Mouse (Mus musculus) lung, postnatal 0 days (tissue): Measurements from ENCODE around the gene Calr4. TPM values are rescaled to one million over a fixed set of nuclear protein-coding genes. Genes with fewer than 3 reads are reported as not detected.

Source experiments
- ATAC-seq: fragments of 200-750 bp; cut with Nextera tagmentation; 2 replicates; pipeline ENCODE4 v1.8.0; 2017; ENCODE audit warnings: moderate library complexity
- DNase-seq: peaks from one replicate; pipeline ENCODE4 v3.0.0-alpha.2; 2016; ENCODE audit warnings: low spot score
- H3K27ac ChIP-seq: fragments of 300-500 bp; sonication (generic); 2 replicates; pipeline ENCODE4 v1.5.1; 2014; ENCODE audit warnings: antibody characterized with exemption, mild to moderate bottlenecking, low read length, mixed read lengths
- H3K27me3 ChIP-seq: fragments of 300-500 bp; sonication (generic); replicated peaks from 2 replicates; pipeline ENCODE4 v1.6.1; 2014; ENCODE audit warnings: low read length, mixed read lengths; ENCODE audit not compliant: insufficient read depth
- H3K36me3 ChIP-seq: fragments of 300-500 bp; sonication (generic); 2 replicates; pipeline ENCODE4 v1.6.1; 2014; ENCODE audit warnings: low read length, mixed read lengths; ENCODE audit not compliant: insufficient read depth
- H3K4me1 ChIP-seq: fragments of 300-500 bp; sonication (generic); 2 replicates; pipeline ENCODE4 v1.6.1; 2014; ENCODE audit warnings: antibody characterized with exemption, low read depth, low read length, mixed read lengths; ENCODE audit not compliant: insufficient read depth
- H3K4me2 ChIP-seq: fragments of 300-500 bp; sonication (generic); replicated peaks from 2 replicates; pipeline ENCODE4 v1.6.1; 2014; ENCODE audit warnings: low read depth, mild to moderate bottlenecking, low read length, moderate library complexity, mixed read lengths
- H3K4me3 ChIP-seq: fragments of 300-500 bp; sonication (generic); 2 replicates; pipeline ENCODE4 v1.5.1; 2014; ENCODE audit warnings: low read depth, low read length
- H3K9ac ChIP-seq: fragments of 300-500 bp; sonication (generic); replicated peaks from 2 replicates; pipeline ENCODE4 v1.6.1; 2014; ENCODE audit warnings: low read depth, mild to moderate bottlenecking
- H3K9me3 ChIP-seq: fragments of 300-500 bp; sonication (generic); 2 replicates; pipeline ENCODE4 v1.6.1; 2016; ENCODE audit warnings: low read length, mixed read lengths
- CTCF ChIP-seq: IDR thresholded peaks from 2 replicates; pipeline ENCODE4 v1.5.1; 2016; ENCODE audit warnings: antibody characterized with exemption, mild to moderate bottlenecking
- EP300 ChIP-seq: IDR thresholded peaks from 2 replicates; pipeline ENCODE4 v1.6.1; 2016; ENCODE audit warnings: antibody characterized with exemption, mild to moderate bottlenecking, control low read depth
- polyA plus RNA-seq: library from polyadenylated mRNA; unstranded; fragments of >200 nt; fragmentation: Nextera tagmentation; extraction: Ambion mirVana; gene quantifications from 2 replicates; pipeline ENCODE4 v1.2.1, GENCODE M21; 2015

Gene Calr4
- polyA plus RNA-seq, 1 experiment from 2014 or later, result 0.32 TPM

GRCm38 (mm10) chr4:109299136-109299535 is 64.9 kb downstream of the Calr4 start:
- TF ChIP-seq EP300 (no peak), CTCF (no peak)
- H3K27ac ChIP-seq, result no peak overlapping the region
- DNase-seq (no peak), ATAC-seq (no peak)
- no peaks in the 10 kb centered on the region for H3K4me1 ChIP-seq
- H3K27me3 ChIP-seq, result no peaks in the 10 kb centered on the region
- no peak overlapping the region for H3K9ac ChIP-seq
- H3K9me3 ChIP-seq, result no peaks in the 10 kb centered on the region
- H3K4me2 ChIP-seq, result no peak overlapping the region
- no peak overlapping the region for H3K4me3 ChIP-seq
- no peaks in the 10 kb centered on the region for H3K36me3 ChIP-seq

Other genes with a start within 250 kb of the Calr4 start
- gene Nrd1, start 233.8 kb upstream of the Calr4 start, polyA plus RNA-seq, result 29.3 and 36.9 TPM in 2 replicates
- 98.5 and 115 TPM in 2 replicates for gene Osbpl9, start 32.2 kb upstream of the Calr4 start, polyA plus RNA-seq
- 31.0 and 37.0 TPM in 2 replicates for gene Eps15, start 45.8 kb downstream of the Calr4 start, polyA plus RNA-seq
- gene Ttc39a, start 172.1 kb downstream of the Calr4 start, polyA plus RNA-seq, result 9.3 and 10.2 TPM in 2 replicates